Mouse (Mus musculus) small intestine, adult 2 months (tissue): ENCODE results near the gene Scrn3. TPM values are rescaled to one million over a fixed set of nuclear protein-coding genes. Genes with fewer than 3 reads are reported as not detected.
A peak's percentile ranks its signal among the peaks of the same experiment; 100 is the strongest.

Source experiments
- H3K27ac ChIP-seq: fragments of 200-500 bp; 2 replicates; pipeline ENCODE4 v1.5.1; 2012; ENCODE audit warnings: low read depth, low read length, control low read depth, inconsistent platforms; ENCODE audit not compliant: insufficient read depth
- H3K27me3 ChIP-seq: fragments of 200-500 bp; 2 replicates; pipeline ENCODE4 v1.6.1; 2012; ENCODE audit warnings: mild to moderate bottlenecking, moderate library complexity, low read length, inconsistent platforms; ENCODE audit not compliant: control insufficient read depth, insufficient read depth
- H3K36me3 ChIP-seq: fragments of 200-500 bp; 2 replicates; pipeline ENCODE4 v1.6.1; 2012; ENCODE audit warnings: mild to moderate bottlenecking, low read length, control low read depth, inconsistent platforms; ENCODE audit not compliant: control insufficient read depth, insufficient read depth
- H3K4me1 ChIP-seq: fragments of 200-500 bp; 2 replicates; pipeline ENCODE4 v1.6.1; 2012; ENCODE audit warnings: low read length, inconsistent platforms, mixed read lengths; ENCODE audit not compliant: control insufficient read depth, insufficient read depth, insufficient read length
- H3K4me3 ChIP-seq: fragments of 200-500 bp; 2 replicates; pipeline ENCODE4 v1.5.1; 2012; ENCODE audit warnings: low read depth, mild to moderate bottlenecking, control low read depth, inconsistent platforms, low read length, moderate library complexity
- CTCF ChIP-seq: fragments of 200-500 bp; IDR thresholded peaks from 2 replicates; pipeline ENCODE4 v1.5.1; 2012; ENCODE audit warnings: low read depth, mild to moderate bottlenecking, control low read depth, inconsistent platforms, low read length, moderate library complexity, mixed read lengths; ENCODE audit not compliant: insufficient replicate concordance, insufficient read length; ENCODE audit errors: extremely low read depth
- POLR2A ChIP-seq: fragments of 200-500 bp; IDR thresholded peaks from 2 replicates; pipeline ENCODE4 v1.6.1; 2012; ENCODE audit warnings: low read depth, mild to moderate bottlenecking, control low read depth, inconsistent platforms, low read length, moderate library complexity
- WGBS: fragments of 180-500 bp; shearing (Covaris S2); methylation state at CpG from one replicate; pipeline ENCODE4 v1.1.7; 2018; 5-methylcytosine and 5-hydroxymethylcytosine counted together
- polyA plus RNA-seq: library from polyadenylated mRNA; depleted of rRNA; stranded (reverse); fragments of >200 nt; gene quantifications from 2 replicates; pipeline ENCODE4 v1.2.3, GENCODE M21; 2012

Gene Scrn3
- polyA plus RNA-seq, 1 experiment: 1.6 TPM

GRCm38 (mm10) chr2:73276141-73276571 lies 36.2 kb upstream of the Scrn3 start:
- H3K27me3 ChIP-seq: peaks cover 79% of the 10 kb centered on the region
- no peak overlapping the region for H3K4me3 ChIP-seq
- peaks cover 28% of the 10 kb centered on the region for H3K4me1 ChIP-seq
- TF ChIP-seq CTCF (no peak), POLR2A (no peak)
- H3K36me3 ChIP-seq: no peaks in the 10 kb centered on the region
- 5% methylated on average over 6 of the region's 6 CpGs for WGBS
- H3K27ac ChIP-seq: no peak overlapping the region

- no peak overlapping the region for H3K4me3 ChIP-seq
- WGBS: 5% methylated on average over 38 of the region's 38 CpGs
- no peak overlapping the region for H3K27ac ChIP-seq
- no peaks in the 10 kb centered on the region for H3K36me3 ChIP-seq
- peaks cover 24% of the 10 kb centered on the region for H3K4me1 ChIP-seq
- TF ChIP-seq POLR2A (no peak), CTCF (no peak)
- H3K27me3 ChIP-seq: peaks cover 76% of the 10 kb centered on the region
Observed at GRCm38 (mm10) chr2:73277021-73277708, 35.2 kb upstream of the Scrn3 start.

- peaks cover 71% of the 10 kb centered on the region for H3K27me3 ChIP-seq
- no peak overlapping the region for H3K27ac ChIP-seq
- H3K36me3 ChIP-seq: no peaks in the 10 kb centered on the region
- WGBS: 11% methylated on average over 18 of the region's 18 CpGs
- TF ChIP-seq CTCF (no peak), POLR2A (no peak)
- no peak overlapping the region for H3K4me3 ChIP-seq
- peaks cover 22% of the 10 kb centered on the region for H3K4me1 ChIP-seq
Observed at GRCm38 (mm10) chr2:73277709-73278075, 34.7 kb upstream of the Scrn3 start.

GRCm38 (mm10) chr2:73278131-73278854 lies 34.1 kb upstream of the Scrn3 start:
- peaks cover 16% of the 10 kb centered on the region for H3K4me1 ChIP-seq
- H3K36me3 ChIP-seq: no peaks in the 10 kb centered on the region
- WGBS: 4% methylated on average over 20 of the region's 20 CpGs
- H3K27ac ChIP-seq: no peak overlapping the region
- H3K27me3 ChIP-seq: peaks cover 65% of the 10 kb centered on the region
- H3K4me3 ChIP-seq: no peak overlapping the region
- TF ChIP-seq CTCF (peak; percentile 99), POLR2A (no peak)

- no peak for TF ChIP-seq POLR2A
- Histone ChIP-seq H3K4me1 (peaks cover 11% of the 10 kb centered on the region; the same call in 1 of the 2 replicates), H3K27me3 (peaks cover 59% of the 10 kb centered on the region), H3K4me3 (no peak overlapping the region), H3K36me3 (no peaks in the 10 kb centered on the region), H3K27ac (no peak overlapping the region)
- 4% methylated on average over 17 of the region's 17 CpGs for WGBS
Observed at GRCm38 (mm10) chr2:73278869-73279268, 33.5 kb upstream of the Scrn3 start.

- TF ChIP-seq CTCF: no peak
- Histone ChIP-seq H3K27me3 (peaks cover 53% of the 10 kb centered on the region), H3K4me3 (no peak overlapping the region), H3K4me1 (peaks cover 9% of the 10 kb centered on the region; the same call in 1 of the 2 replicates), H3K36me3 (no peaks in the 10 kb centered on the region), H3K27ac (no peak overlapping the region)
- 5% methylated on average over 29 of the region's 31 CpGs for WGBS
Observed at GRCm38 (mm10) chr2:73279271-73280038, 32.9 kb upstream of the Scrn3 start.
